Mouse (Mus musculus) cerebellum, adult 18-20 months (tissue): ENCODE results near the gene Cpt1b.

Experiments used
- DNase-seq, 2 experiments: peaks; one replicate each; pipeline ENCODE4 v3.0.0; 2021

Gene Cpt1b

GRCm38 (mm10) chr15:89431806-89432205 is 6.1 kb upstream of the Cpt1b start:
- DNase-seq, result peak in 1 of 2 experiments; percentile 18

- DNase-seq, result peak in 1 of 2 experiments; percentile 8
These were observed 5.6 kb upstream of the Cpt1b start for GRCm38 (mm10) chr15:89431271-89431670.

GRCm38 (mm10) chr15:89430771-89431170 is 5.1 kb upstream of the Cpt1b start:
- DNase-seq, result peak in 1 of 2 experiments; percentile 9

- peak; percentile 39 to 51 for DNase-seq
These were observed 4.7 kb upstream of the Cpt1b start for GRCm38 (mm10) chr15:89430341-89430740.

GRCm38 (mm10) chr15:89429352-89430221 is 3.9 kb upstream of the Cpt1b start, which contains the start of the genes C730034F03Rik, Gm44502 and Chkb:
TSS of gene C730034F03Rik (plus strand) at chr15:89429589.
TSS of gene Gm44502 (minus strand) at chr15:89429696.
TSS of gene Chkb (minus strand) at chr15:89429908.
- DNase-seq, result peak; percentile 91 to 96

GRCm38 (mm10) chr15:89428821-89429351 is 3.2 kb upstream of the Cpt1b start:
- DNase-seq, result no peak

- peak in 1 of 2 experiments; percentile 29 for DNase-seq
These were observed 2.6 kb upstream of the Cpt1b start for GRCm38 (mm10) chr15:89428136-89428790.

GRCm38 (mm10) chr15:89426716-89427115 is 1.1 kb upstream of the Cpt1b start:
- DNase-seq, result peak in 1 of 2 experiments; percentile 5

- peak in 1 of 2 experiments; percentile 10 for DNase-seq
These were observed 1.0 kb downstream of the Cpt1b start for GRCm38 (mm10) chr15:89424621-89425020.

GRCm38 (mm10) chr15:89421938-89422337 is 3.7 kb downstream of the Cpt1b start:
- peak; percentile 47 to 48 for DNase-seq

GRCm38 (mm10) chr15:89415282-89415681 is 10.4 kb downstream of the Cpt1b start:
- peak; percentile 34 to 42 for DNase-seq

GRCm38 (mm10) chr15:89410118-89410517 is 15.5 kb downstream of the Cpt1b start, which contains the start of gene Syce3:
TSS of gene Syce3 (minus strand) at chr15:89410503.
- peak in 1 of 2 experiments; percentile 14 for DNase-seq

- no peak for DNase-seq
These were observed 19.0 kb downstream of the Cpt1b start for GRCm38 (mm10) chr15:89406691-89407090.

GRCm38 (mm10) chr15:89404831-89405623 is 20.6 kb downstream of the Cpt1b start:
- no peak for DNase-seq

- DNase-seq, result no peak
These were observed 23.2 kb downstream of the Cpt1b start for GRCm38 (mm10) chr15:89402471-89402870.

GRCm38 (mm10) chr15:89399716-89400115 is 25.9 kb downstream of the Cpt1b start:
- no peak for DNase-seq

GRCm38 (mm10) chr15:89398146-89398545 is 27.5 kb downstream of the Cpt1b start:
- DNase-seq, result peak in 1 of 2 experiments; percentile 10

GRCm38 (mm10) chr15:89396883-89397282 is 28.8 kb downstream of the Cpt1b start:
- DNase-seq, result no peak

GRCm38 (mm10) chr15:89390081-89390480 is 35.6 kb downstream of the Cpt1b start:
- DNase-seq, result peak; percentile 55 to 65

GRCm38 (mm10) chr15:89387127-89387526 is 38.5 kb downstream of the Cpt1b start:
- DNase-seq, result no peak

- DNase-seq, result no peak
These were observed 41.0 kb downstream of the Cpt1b start, which contains the start of gene Klhdc7b for GRCm38 (mm10) chr15:89384617-89385016. TSS of gene Klhdc7b (plus strand) at chr15:89384917.

- DNase-seq, result peak; percentile 61 to 69
These were observed 46.2 kb downstream of the Cpt1b start for GRCm38 (mm10) chr15:89379429-89379828.
